Mouse (Mus musculus): ENCODE data around the gene Abr. TPM values are rescaled to one million over a fixed set of nuclear protein-coding genes. Genes with fewer than 3 reads are reported as not detected.
A peak's percentile ranks its signal among the peaks of the same experiment; 100 is the strongest.

The Abr gene
- total RNA-seq, 1 experiment from 2014 or later = 150 TPM

GRCm38 (mm10) chr11:76482183-76482582 is 139.9 kb downstream of the Abr start:
- peak; percentile 15; the same call in 1 of the 2 replicates for ATAC-seq (ENCODE audit: extremely low read depth, insufficient number of reproducible peaks, low FRiP score, poor library complexity, severe bottlenecking)

- peak; percentile 82 for ATAC-seq (ENCODE audit: extremely low read depth, insufficient number of reproducible peaks, low FRiP score, poor library complexity, severe bottlenecking)
Measured at GRCm38 (mm10) chr11:76479729-76480128, 142.4 kb downstream of the Abr start.

- peak; percentile 32 for ATAC-seq (ENCODE audit: extremely low read depth, insufficient number of reproducible peaks, low FRiP score, poor library complexity, severe bottlenecking)
Measured at GRCm38 (mm10) chr11:76478676-76479655, 143.1 kb downstream of the Abr start.

GRCm38 (mm10) chr11:76477095-76477525 is 145.0 kb downstream of the Abr start:
- ATAC-seq (ENCODE audit: extremely low read depth, insufficient number of reproducible peaks, low FRiP score, poor library complexity, severe bottlenecking) = no peak

GRCm38 (mm10) chr11:76476376-76477094 is 145.6 kb downstream of the Abr start:
- ATAC-seq (ENCODE audit: extremely low read depth, insufficient number of reproducible peaks, low FRiP score, poor library complexity, severe bottlenecking) = no peak

GRCm38 (mm10) chr11:76472617-76473016 is 149.5 kb downstream of the Abr start:
- no peak for ATAC-seq (ENCODE audit: extremely low read depth, insufficient number of reproducible peaks, low FRiP score, poor library complexity, severe bottlenecking)

GRCm38 (mm10) chr11:76469311-76469998 is 152.7 kb downstream of the Abr start:
- ATAC-seq (ENCODE audit: extremely low read depth, insufficient number of reproducible peaks, low FRiP score, poor library complexity, severe bottlenecking) = no peak

- no peak for ATAC-seq (ENCODE audit: extremely low read depth, insufficient number of reproducible peaks, low FRiP score, poor library complexity, severe bottlenecking)
Measured at GRCm38 (mm10) chr11:76468347-76468746, 153.8 kb downstream of the Abr start.

GRCm38 (mm10) chr11:76467487-76468005 is 154.6 kb downstream of the Abr start:
- no peak for ATAC-seq (ENCODE audit: extremely low read depth, insufficient number of reproducible peaks, low FRiP score, poor library complexity, severe bottlenecking)

- ATAC-seq (ENCODE audit: extremely low read depth, insufficient number of reproducible peaks, low FRiP score, poor library complexity, severe bottlenecking) = no peak
Measured at GRCm38 (mm10) chr11:76467073-76467472, 155.0 kb downstream of the Abr start.

- no peak for ATAC-seq (ENCODE audit: extremely low read depth, insufficient number of reproducible peaks, low FRiP score, poor library complexity, severe bottlenecking)
Measured at GRCm38 (mm10) chr11:76465879-76466278, 156.2 kb downstream of the Abr start.

GRCm38 (mm10) chr11:76461696-76462095 is 160.4 kb downstream of the Abr start:
- no peak for ATAC-seq (ENCODE audit: extremely low read depth, insufficient number of reproducible peaks, low FRiP score, poor library complexity, severe bottlenecking)

- ATAC-seq (ENCODE audit: extremely low read depth, insufficient number of reproducible peaks, low FRiP score, poor library complexity, severe bottlenecking) = no peak
Measured at GRCm38 (mm10) chr11:76461201-76461600, 160.9 kb downstream of the Abr start.

GRCm38 (mm10) chr11:76459489-76459888 is 162.6 kb downstream of the Abr start:
- no peak for ATAC-seq (ENCODE audit: extremely low read depth, insufficient number of reproducible peaks, low FRiP score, poor library complexity, severe bottlenecking)

GRCm38 (mm10) chr11:76458730-76459129 is 163.4 kb downstream of the Abr start:
- no peak for ATAC-seq (ENCODE audit: extremely low read depth, insufficient number of reproducible peaks, low FRiP score, poor library complexity, severe bottlenecking)

- ATAC-seq (ENCODE audit: extremely low read depth, insufficient number of reproducible peaks, low FRiP score, poor library complexity, severe bottlenecking) = peak; percentile 48
Measured at GRCm38 (mm10) chr11:76456897-76457296, 165.2 kb downstream of the Abr start.

- peak; percentile 67 for ATAC-seq (ENCODE audit: extremely low read depth, insufficient number of reproducible peaks, low FRiP score, poor library complexity, severe bottlenecking)
Measured at GRCm38 (mm10) chr11:76456233-76456632, 165.9 kb downstream of the Abr start.

- ATAC-seq (ENCODE audit: extremely low read depth, insufficient number of reproducible peaks, low FRiP score, poor library complexity, severe bottlenecking) = peak; percentile 42; the same call in 1 of the 2 replicates
Measured at GRCm38 (mm10) chr11:76454492-76454891, 167.6 kb downstream of the Abr start.

- ATAC-seq (ENCODE audit: extremely low read depth, insufficient number of reproducible peaks, low FRiP score, poor library complexity, severe bottlenecking) = no peak
Measured at GRCm38 (mm10) chr11:76450202-76450561, 171.9 kb downstream of the Abr start.
